Mouse (Mus musculus): Measurements from ENCODE around the gene Tmem98. TPM values are rescaled to one million over a fixed set of nuclear protein-coding genes. Genes with fewer than 3 reads are reported as not detected.

Tmem98 gene
- polyA plus RNA-seq, 1 experiment from 2014 or later: 77.6 TPM

DNA sequence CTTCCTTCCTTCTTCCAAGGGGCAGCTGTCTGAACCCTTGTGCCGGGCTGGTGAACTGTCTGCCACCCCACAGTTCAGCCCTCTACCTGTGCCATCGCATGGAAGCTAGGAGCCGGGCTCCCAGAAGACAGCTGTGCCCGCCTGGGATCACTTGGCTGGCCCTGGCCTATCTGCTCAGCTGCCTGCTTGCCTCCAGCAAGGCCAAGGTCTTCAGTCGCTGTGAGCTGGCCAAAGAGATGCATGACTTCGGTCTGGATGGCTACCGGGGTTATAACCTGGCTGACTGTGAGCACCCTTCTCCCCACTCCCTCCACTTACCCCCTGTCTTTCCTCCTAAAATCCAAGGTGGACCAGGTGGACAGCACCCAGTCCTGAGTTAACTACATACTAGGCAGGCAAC, 53.0 kb downstream of the Tmem98 start:
- Histone ChIP-seq H3K4me2 (replicated peaks) (no peak overlapping the region), H3K9ac (replicated peaks) (no peak overlapping the region), H3K27ac (replicated peaks) (no peak overlapping the region), H3K27me3 (no peaks in the 10 kb centered on the region), H3K4me1 (no peaks in the 10 kb centered on the region), H3K9me3 (no peaks in the 10 kb centered on the region), H3K36me3 (no peaks in the 10 kb centered on the region), H3K4me3 (no peak overlapping the region)
- WGBS: 89% methylated on average over 7 of the region's 7 CpGs
- ATAC-seq (ENCODE audit: low FRiP score, low read depth): no peak

GRCm38 (mm10) chr11:80868039-80868438, 58.1 kb downstream of the Tmem98 start:
- Histone ChIP-seq H3K4me3 (no peak overlapping the region), H3K4me2 (replicated peaks) (no peak overlapping the region), H3K9ac (replicated peaks) (no peak overlapping the region), H3K27me3 (no peaks in the 10 kb centered on the region), H3K4me1 (no peaks in the 10 kb centered on the region), H3K36me3 (no peaks in the 10 kb centered on the region), H3K27ac (replicated peaks) (no peak overlapping the region), H3K9me3 (no peaks in the 10 kb centered on the region)
- 100% methylated on average over 1 of the region's 1 CpGs for WGBS
- no peak for ATAC-seq (ENCODE audit: low FRiP score, low read depth)

Other genes with a start within 250 kb of the Tmem98 start
- 2.5 and 2.7 TPM in 2 replicates for gene Myo1d, start 30.1 kb upstream of the Tmem98 start, polyA plus RNA-seq (2016; fragmentation: Nextera tagmentation; extraction: Ambion mirVana)
- gene Spaca3, start 48.2 kb downstream of the Tmem98 start, polyA plus RNA-seq (2016; fragmentation: Nextera tagmentation; extraction: Ambion mirVana): not detected in 2 replicates

Measured in midbrain, embryonic 12.5 days (tissue).